Mouse (Mus musculus) erythroblast, embryonic 14.5 days (primary cell): Measurements from ENCODE around the gene Nek8. TPM values are rescaled to one million over a fixed set of nuclear protein-coding genes. Genes with fewer than 3 reads are reported as not detected.
"Not testable (repeated sequence)": the region's sequence is repeated elsewhere in the genome, so short reads cannot be mapped to it uniquely, and the experiment has no call there.

Experiments used
- H3K27me3 ChIP-seq: 2 replicates; pipeline ENCODE4 v1.6.1; 2012; ENCODE audit warnings: inconsistent platforms; ENCODE audit not compliant: control insufficient read depth
- H3K36me3 ChIP-seq: 2 replicates; pipeline ENCODE4 v1.6.1; 2012; ENCODE audit warnings: mild to moderate bottlenecking, inconsistent platforms; ENCODE audit not compliant: control insufficient read depth
- H3K4me1 ChIP-seq: 2 replicates; pipeline ENCODE4 v1.6.1; 2012; ENCODE audit warnings: inconsistent platforms; ENCODE audit not compliant: control insufficient read depth
- H3K4me3 ChIP-seq: replicated peaks from 2 replicates; pipeline ENCODE3; 2012; ENCODE audit warnings: moderate library complexity, mild to moderate bottlenecking, inconsistent platforms
- H3K9me3 ChIP-seq: 2 replicates; pipeline ENCODE4 v1.6.1; 2012; ENCODE audit warnings: low read length, inconsistent platforms, mixed read lengths; ENCODE audit not compliant: control insufficient read depth
- GATA1 ChIP-seq: IDR thresholded peaks from 2 replicates; pipeline ENCODE4 v1.6.1; 2012; ENCODE audit warnings: low read length, inconsistent platforms, mixed read lengths
- TAL1 ChIP-seq: IDR thresholded peaks from 3 replicates; pipeline ENCODE4 v1.6.1; 2012; ENCODE audit warnings: low read length, inconsistent platforms, mixed read lengths
- polyA plus RNA-seq: library from polyadenylated mRNA; stranded (reverse); fragments of >175 nt; gene quantifications from 2 replicates; pipeline ENCODE4 v1.2.3, GENCODE M21; 2012

Gene Nek8
- polyA plus RNA-seq, 1 experiment, result 2.0 TPM

GRCm38 (mm10) chr11:78204287-78204686 is 27.8 kb upstream of the Nek8 start:
- Histone ChIP-seq H3K4me1 (no peaks in the 10 kb centered on the region), H3K36me3 (peaks cover 59% of the 10 kb centered on the region), H3K4me3 (no peak overlapping the region), H3K9me3 (no peaks in the 10 kb centered on the region), H3K27me3 (no peaks in the 10 kb centered on the region)
- TF ChIP-seq GATA1 (no peak), TAL1 (no peak)

- TF ChIP-seq GATA1 (no peak), TAL1 (no peak)
- Histone ChIP-seq H3K9me3 (no peaks in the 10 kb centered on the region), H3K36me3 (peaks cover 39% of the 10 kb centered on the region), H3K4me3 (no peak overlapping the region), H3K27me3 (no peaks in the 10 kb centered on the region), H3K4me1 (no peaks in the 10 kb centered on the region)
Observed at GRCm38 (mm10) chr11:78202372-78202771, 25.9 kb upstream of the Nek8 start.

- no peaks in the 10 kb centered on the region for H3K9me3 ChIP-seq
- H3K36me3 ChIP-seq, result no peaks in the 10 kb centered on the region; the same call in 1 of the 2 replicates
- peaks cover 16% of the 10 kb centered on the region for H3K4me1 ChIP-seq
- no peak for TF ChIP-seq TAL1
- TF ChIP-seq GATA1, result no peak
- H3K27me3 ChIP-seq, result peaks cover 33% of the 10 kb centered on the region
- H3K4me3 ChIP-seq, result peak overlapping the region; percentile 65
Observed at GRCm38 (mm10) chr11:78195101-78195863, 18.8 kb upstream of the Nek8 start.

- Histone ChIP-seq H3K9me3 (no peaks in the 10 kb centered on the region; the same call in 1 of the 2 replicates), H3K4me1 (peaks cover 18% of the 10 kb centered on the region), H3K4me3 (peak overlapping the region; percentile 65), H3K27me3 (peaks cover 40% of the 10 kb centered on the region), H3K36me3 (no peaks in the 10 kb centered on the region; the same call in 1 of the 2 replicates)
- TF ChIP-seq GATA1 (no peak), TAL1 (no peak)
Observed at GRCm38 (mm10) chr11:78194411-78195100, 18.1 kb upstream of the Nek8 start.

- peaks cover 55% of the 10 kb centered on the region for H3K27me3 ChIP-seq
Observed at GRCm38 (mm10) chr11:78193113-78193512, 16.6 kb upstream of the Nek8 start, which contains the start of gene Proca1. Gene Proca1, plus strand, starts transcription at chr11:78193392.

GRCm38 (mm10) chr11:78190041-78190440 is 13.6 kb upstream of the Nek8 start:
- Histone ChIP-seq H3K4me1 (peaks cover 24% of the 10 kb centered on the region), H3K27me3 (peaks cover 80% of the 10 kb centered on the region), H3K36me3 (no peaks in the 10 kb centered on the region; the same call in 1 of the 2 replicates), H3K4me3 (no peak overlapping the region), H3K9me3 (peaks cover 15% of the 10 kb centered on the region)
- TF ChIP-seq GATA1 (no peak), TAL1 (no peak)

More at GRCm38 (mm10) chr11:78193113-78193512, 16.6 kb upstream of the Nek8 start, which contains the start of gene Proca1:
- Histone ChIP-seq H3K4me3 (peak within 1 kb of the TSS; percentile 65), H3K9me3 (peaks cover 14% of the 10 kb centered on the region), H3K4me1 (peaks cover 29% of the 10 kb centered on the region), H3K36me3 (no peaks in the 10 kb centered on the region; the same call in 1 of the 2 replicates)
- no peak for TF ChIP-seq TAL1
- TF ChIP-seq GATA1, result no peak

GRCm38 (mm10) chr11:78189234-78190040 is 13.0 kb upstream of the Nek8 start:
- H3K4me3 ChIP-seq, result peak overlapping the region; percentile 52
- H3K36me3 ChIP-seq, result no peaks in the 10 kb centered on the region; the same call in 1 of the 2 replicates
- H3K27me3 ChIP-seq, result peaks cover 80% of the 10 kb centered on the region
- H3K9me3 ChIP-seq, result peaks cover 15% of the 10 kb centered on the region
- H3K4me1 ChIP-seq, result peaks cover 21% of the 10 kb centered on the region
- TF ChIP-seq TAL1 (no peak), GATA1 (no peak)

- Histone ChIP-seq H3K9me3 (peaks cover 15% of the 10 kb centered on the region), H3K4me1 (peaks cover 23% of the 10 kb centered on the region), H3K36me3 (no peaks in the 10 kb centered on the region; the same call in 1 of the 2 replicates), H3K27me3 (peaks cover 74% of the 10 kb centered on the region), H3K4me3 (peak within 1 kb of the TSS; percentile 52)
- TF ChIP-seq GATA1, result no peak
- TF ChIP-seq TAL1, result no peak
Observed at GRCm38 (mm10) chr11:78188331-78189233, 12.1 kb upstream of the Nek8 start, which contains the start of gene Rab34. Gene Rab34, plus strand, starts transcription at chr11:78188430.

- H3K27me3 ChIP-seq, result peaks cover 41% of the 10 kb centered on the region
- peaks cover 30% of the 10 kb centered on the region for H3K36me3 ChIP-seq
- H3K4me1 ChIP-seq, result peaks cover 58% of the 10 kb centered on the region
- H3K4me3 ChIP-seq, result not testable (repeated sequence)
- peaks cover 15% of the 10 kb centered on the region for H3K9me3 ChIP-seq
Observed at GRCm38 (mm10) chr11:78184702-78185101, 8.2 kb upstream of the Nek8 start.
